Mouse (Mus musculus) c-Kit-positive CD71-negative TER-119-negative erythroid progenitor cells, embryonic 14.5 days (primary cell): ENCODE results near the gene Thnsl1.

Experiments
- DNase-seq: peaks from one replicate; pipeline ENCODE4 v3.0.0-alpha.2; 2013; ENCODE audit warnings: low read depth

The Thnsl1 gene

DNA sequence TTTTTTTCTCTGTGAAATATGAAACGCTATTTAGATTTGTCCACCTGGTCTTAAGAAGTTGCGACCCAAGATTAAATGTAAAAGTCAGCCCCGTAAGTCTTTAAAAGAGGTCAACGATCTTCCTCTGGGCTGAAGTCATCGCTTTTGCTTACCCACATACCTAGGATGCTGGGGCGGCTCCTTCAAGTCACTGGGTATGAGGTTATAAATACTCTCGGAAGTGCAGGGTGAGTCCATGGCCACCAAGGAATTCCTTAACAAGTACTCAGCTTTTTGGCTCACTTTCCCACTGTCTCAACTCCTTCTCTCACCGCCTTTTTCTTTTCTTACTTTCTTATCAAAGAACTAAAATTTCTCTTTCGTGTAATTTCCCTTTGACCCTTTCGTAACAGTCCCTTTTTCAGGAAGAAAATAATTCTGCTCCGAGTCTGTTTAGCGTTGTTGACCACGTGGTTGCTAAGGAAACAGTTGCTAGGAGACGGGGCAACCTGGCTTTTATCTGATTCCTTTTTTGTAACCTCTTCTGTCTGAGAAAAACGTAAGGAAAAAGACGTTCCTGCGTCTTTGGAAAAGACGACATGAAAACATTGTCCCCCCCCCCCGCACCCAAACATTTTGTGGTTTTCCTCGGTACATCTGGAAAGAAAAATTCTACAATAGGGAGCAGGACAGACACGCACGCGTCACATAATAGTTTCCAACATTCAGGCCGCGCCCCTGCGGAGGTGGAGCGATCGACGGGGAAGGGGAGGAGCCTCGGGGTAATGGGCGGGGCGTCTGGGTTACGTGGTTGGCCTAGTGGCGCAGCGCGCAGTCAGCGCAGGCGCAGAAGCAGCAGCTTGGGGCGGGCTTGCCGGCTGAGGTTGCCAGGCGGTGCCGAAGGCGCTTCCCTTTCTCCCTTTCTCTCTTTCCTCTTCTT lies at the start of gene Thnsl1, which contains the start of gene Enkur:
Thnsl1 (plus strand) TSS at position 813 of the 919 bp plus-strand sequence.
Enkur (minus strand) TSS at position 454 of the 919 bp plus-strand sequence.
- peak; percentile 96 for DNase-seq

GRCm38 (mm10) chr2:21164296-21164695 lies 41.2 kb upstream of the Thnsl1 start:
- DNase-seq: no peak

DNA sequence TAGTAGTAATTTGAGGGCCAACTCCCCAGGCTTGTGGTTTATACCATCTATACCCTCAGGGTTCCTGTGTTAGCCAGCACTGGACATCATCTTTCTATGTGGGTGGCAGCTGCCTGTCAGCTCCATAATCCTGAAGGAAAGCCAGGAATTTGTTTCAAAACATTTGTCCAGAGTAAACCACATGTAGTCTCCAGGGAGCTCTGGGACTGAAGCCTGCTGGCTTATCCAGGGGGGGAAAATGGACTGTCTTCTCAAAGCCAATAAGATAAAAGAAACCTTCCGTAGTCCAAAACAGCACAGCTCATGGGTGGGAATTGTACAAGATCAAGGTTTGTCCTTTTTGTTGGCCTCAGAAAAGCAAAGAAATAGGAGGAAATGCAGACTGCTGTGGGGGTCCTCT lies 37.6 kb upstream of the Thnsl1 start:
- no peak for DNase-seq

- DNase-seq: no peak
Observed at GRCm38 (mm10) chr2:21172797-21173196, 32.7 kb upstream of the Thnsl1 start.

DNA sequence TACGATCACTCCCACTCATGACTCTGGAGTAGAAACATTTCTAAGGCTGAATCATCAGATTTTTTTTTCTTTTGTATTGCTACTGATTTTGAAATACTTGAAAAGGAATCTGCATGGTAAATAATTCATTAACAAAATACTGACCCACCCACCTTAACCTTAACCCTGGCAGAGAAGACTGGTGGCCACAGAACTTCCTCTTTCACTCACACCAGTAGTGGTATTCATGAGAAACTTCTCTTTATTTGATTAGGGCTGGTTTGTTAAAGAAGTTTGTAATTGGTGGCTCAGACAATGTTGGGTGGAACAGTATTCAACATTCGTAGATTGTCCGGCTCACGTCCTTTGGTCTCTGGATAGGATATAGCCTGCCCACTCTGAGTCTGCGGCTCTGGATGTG lies 26.4 kb upstream of the Thnsl1 start:
- no peak for DNase-seq

GRCm38 (mm10) chr2:21182811-21183210 lies 22.7 kb upstream of the Thnsl1 start:
- DNase-seq: no peak

DNA sequence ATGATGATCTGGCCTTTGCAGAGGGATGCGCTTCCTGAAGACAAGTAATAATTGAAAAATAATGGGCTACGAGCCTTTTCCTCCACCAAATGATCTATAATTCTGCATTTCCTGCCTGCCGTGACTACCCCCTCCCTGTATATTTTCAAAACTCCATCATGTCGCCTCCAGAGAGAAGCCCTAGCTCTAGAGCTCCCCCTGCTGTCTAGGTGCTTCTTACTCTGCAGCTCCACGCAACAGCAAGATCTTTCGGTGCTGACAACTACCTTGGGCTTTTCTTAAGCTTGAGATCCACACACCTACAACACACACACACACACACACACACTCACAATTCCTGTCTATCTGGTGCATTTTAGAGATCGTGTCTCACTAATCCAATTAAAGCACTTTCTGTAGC lies 17.9 kb upstream of the Thnsl1 start:
- no peak for DNase-seq

DNA sequence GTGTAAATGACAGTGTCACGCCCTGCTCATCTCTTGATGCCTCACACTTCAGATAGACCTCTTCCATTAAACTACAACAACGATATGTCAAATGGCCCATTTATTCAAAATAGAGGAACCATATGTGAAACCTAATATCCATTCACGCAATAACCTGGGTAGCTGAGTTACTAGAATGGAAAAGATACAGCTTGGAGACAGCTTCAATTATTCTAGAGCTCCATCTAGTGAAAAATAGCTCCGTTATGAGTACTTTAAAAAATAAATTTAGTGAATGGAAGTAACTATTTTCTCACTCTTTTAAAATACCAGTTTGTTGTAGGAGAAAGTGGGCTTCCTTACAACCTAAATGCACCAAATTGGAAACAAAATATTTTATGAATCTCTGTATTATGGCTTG lies 16.9 kb upstream of the Thnsl1 start:
- DNase-seq: no peak

DNA sequence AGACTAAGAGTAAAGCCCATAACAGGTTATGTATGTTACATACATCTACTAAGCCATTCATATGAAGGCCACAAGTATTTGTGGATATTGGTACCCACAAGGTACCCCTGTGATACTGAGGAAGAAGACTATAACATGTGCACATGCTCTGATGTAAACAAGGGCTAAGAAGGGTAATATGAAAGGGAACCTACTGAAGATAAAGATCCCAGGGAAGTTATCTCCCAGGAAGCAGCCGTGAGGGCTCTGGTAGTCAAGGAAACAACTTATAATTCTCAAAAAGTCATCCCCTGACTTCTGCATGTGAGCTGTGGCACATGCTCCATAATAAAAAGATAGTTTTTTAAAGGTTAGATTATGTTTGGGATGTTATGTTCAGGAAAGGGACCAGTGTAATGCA lies 14.3 kb upstream of the Thnsl1 start:
- no peak for DNase-seq

DNA sequence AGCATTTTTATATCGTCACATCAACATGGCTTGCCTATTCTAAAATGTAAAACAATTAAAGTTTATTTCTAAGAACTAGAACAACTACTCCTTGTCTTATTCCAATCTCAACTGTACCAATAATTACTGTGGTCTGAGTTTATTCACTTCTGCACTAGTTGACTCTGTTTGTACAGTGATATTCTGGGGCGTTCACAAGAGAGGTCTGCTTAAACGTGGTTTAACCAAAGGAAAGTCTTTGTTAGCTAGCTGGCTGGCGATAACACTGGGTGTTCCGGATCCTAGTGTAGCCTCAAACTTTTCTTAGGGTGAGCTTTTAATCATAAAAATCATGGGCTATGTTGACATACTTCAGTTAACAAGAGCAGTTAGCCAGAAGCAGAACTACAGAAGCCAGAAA lies 10.3 kb upstream of the Thnsl1 start:
- DNase-seq: no peak

DNA sequence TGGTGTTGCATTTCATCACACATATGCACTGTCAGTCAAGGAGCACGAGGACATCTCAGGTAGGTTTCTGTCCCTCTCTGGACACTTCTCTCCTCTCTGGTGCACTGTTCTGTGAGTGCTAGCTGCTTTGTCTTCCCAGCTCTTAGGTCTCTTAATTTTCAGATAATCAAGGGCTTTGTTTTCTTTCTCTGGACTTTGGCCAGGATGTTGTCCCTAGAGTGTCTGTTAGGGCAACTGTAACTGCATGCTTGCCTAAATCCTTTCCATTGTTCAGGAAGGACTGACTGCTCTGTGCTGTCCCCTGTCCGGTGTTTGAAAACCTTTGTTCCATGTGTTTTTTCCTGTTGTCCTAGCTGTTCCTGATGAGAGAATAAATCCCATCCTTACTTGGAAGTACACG lies 6.5 kb upstream of the Thnsl1 start:
- no peak for DNase-seq

GRCm38 (mm10) chr2:21202754-21203153 lies 2.8 kb upstream of the Thnsl1 start:
- DNase-seq: no peak

GRCm38 (mm10) chr2:21205831-21206159 lies 271 bp downstream of the Thnsl1 start:
- DNase-seq: no peak

GRCm38 (mm10) chr2:21206278-21206677 lies 754 bp downstream of the Thnsl1 start:
- no peak for DNase-seq

DNA sequence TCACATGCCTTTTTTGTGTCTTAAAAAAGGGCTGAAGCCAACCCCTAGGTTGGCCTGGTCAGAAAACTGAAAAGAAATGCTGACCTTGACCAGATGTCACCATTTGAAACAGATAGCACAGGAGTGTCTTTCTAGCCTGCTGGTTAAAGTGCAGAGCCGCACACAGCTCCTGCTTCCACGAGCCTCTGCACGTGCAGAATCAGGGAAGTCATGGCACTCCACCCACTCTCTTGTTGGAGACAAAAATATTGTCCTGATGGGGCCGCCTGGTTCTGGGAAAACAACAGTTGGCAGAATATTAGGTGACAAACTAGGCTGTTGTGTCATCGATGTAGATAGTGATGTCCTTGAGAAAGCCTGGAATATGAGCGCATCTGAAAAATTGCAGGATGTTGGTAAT lies 5.8 kb downstream of the Thnsl1 start:
- DNase-seq: no peak

GRCm38 (mm10) chr2:21214322-21214721 lies 8.8 kb downstream of the Thnsl1 start:
- DNase-seq: no peak

- no peak for DNase-seq
Observed at GRCm38 (mm10) chr2:21215284-21215683, 9.8 kb downstream of the Thnsl1 start.

DNA sequence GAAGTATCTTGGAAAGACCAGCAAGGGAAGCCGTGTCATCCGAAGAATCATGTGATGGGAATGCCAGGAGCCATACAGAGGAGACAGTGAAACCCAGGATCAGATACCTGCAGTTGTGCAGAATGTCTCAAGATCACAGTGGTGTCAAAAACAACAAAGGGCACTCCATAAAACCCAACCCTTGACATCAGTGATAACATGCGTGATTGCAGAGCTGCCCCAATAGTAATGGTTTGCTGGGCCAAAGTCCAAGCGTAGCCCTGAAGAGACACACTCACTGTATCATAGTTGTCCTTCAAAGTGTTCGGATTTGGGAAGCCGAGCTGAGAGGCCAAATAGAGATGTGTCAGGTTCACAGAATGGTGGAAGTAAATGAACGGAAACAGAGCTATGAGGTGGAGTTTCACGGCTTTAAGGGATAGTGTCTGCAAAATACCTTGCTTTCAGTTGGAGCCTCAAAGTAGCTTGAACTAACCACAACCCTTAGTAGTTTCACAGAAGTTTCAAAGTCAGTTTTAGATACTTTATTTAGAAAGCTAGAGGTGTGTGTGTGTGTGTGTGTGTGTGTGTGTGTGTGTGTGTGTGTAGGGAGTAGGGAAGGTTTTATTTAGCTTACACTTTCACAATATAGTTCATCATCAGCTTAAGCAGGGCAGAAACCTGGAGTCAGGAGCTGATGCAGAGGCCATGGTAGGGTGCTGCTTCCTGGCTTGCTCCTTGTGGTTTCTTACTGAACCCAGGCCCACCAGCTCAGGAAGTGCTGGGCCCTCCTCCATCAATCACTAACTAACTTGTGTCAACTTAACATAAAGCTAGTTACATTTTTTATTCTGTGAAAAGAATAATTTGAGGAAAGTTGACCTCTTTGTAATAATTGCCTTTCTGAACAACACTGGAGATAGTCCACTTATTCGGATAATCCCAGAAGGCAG lies 17.2 kb downstream of the Thnsl1 start:
- no peak for DNase-seq

DNA sequence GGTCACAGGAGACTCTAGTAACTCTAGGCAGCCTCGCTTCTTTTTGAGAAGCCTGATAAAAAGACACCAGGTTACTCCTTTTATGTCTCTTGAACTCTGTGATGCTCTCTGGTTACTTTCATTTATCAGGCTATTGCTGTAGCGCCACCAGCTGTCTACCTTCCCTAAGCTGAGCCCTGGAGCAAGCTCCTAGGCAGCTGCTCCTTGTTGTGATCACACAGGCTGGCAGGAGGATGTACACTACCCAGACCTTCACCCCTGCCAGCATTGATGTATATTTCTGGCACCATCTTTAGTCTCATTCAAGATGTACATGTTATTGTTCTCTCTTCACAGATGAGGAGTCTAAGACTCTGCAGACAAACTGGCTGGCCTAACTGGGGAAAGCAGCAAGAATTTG lies 24.8 kb downstream of the Thnsl1 start:
- no peak for DNase-seq

- DNase-seq: no peak
Observed at GRCm38 (mm10) chr2:21231147-21231546, 25.6 kb downstream of the Thnsl1 start.

GRCm38 (mm10) chr2:21234871-21235648 lies 29.5 kb downstream of the Thnsl1 start:
- DNase-seq: no peak

DNA sequence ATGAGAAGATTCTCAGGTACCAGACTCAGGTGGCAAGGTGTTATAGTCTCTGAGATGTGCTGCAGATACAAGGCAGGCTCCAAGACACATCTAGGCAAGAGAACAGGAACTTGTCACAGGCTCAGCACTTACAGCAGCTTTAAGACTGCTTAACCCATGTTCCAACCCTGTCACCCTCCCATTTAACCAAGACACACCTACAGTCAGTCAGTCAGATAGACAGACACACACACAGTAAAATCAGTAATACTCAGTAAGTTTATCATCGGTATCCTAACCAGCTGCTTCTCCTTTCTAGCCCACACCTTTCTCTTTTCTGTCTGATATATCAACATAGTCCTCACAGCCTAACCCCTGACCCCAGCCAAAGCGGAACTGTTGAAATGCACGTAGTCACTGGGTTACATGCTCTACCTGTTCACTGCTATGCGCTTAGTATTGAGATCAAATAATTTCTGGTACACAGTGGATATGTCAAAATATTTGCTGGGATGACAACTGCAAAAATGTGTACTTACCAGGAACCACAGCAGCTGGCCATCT lies 30.4 kb downstream of the Thnsl1 start:
- no peak for DNase-seq
